Mouse (Mus musculus) stomach, postnatal 0 days (tissue): ENCODE data around the gene Nkrf. TPM values are rescaled to one million over a fixed set of nuclear protein-coding genes. Genes with fewer than 3 reads are reported as not detected.

Experiments used
- ATAC-seq: fragments of 200-750 bp; cut with Nextera tagmentation; 2 replicates; pipeline ENCODE4 v1.8.0; 2017; ENCODE audit not compliant: low FRiP score, low TSS enrichment
- DNase-seq: peaks from one replicate; pipeline ENCODE4 v3.0.0-alpha.2; 2016; ENCODE audit warnings: low spot score
- H3K27ac ChIP-seq: fragments of 300-500 bp; sonication (generic); replicated peaks from 2 replicates; pipeline ENCODE4 v1.5.1; 2014; ENCODE audit warnings: mild to moderate bottlenecking, control low read depth
- H3K27me3 ChIP-seq: fragments of 300-500 bp; sonication (generic); 2 replicates; pipeline ENCODE4 v1.6.1; 2014; ENCODE audit warnings: low read length; ENCODE audit not compliant: control insufficient read depth, insufficient read depth
- H3K36me3 ChIP-seq: fragments of 300-500 bp; sonication (generic); 2 replicates; pipeline ENCODE4 v1.6.1; 2014; ENCODE audit warnings: low read length, mixed read lengths; ENCODE audit not compliant: control insufficient read depth, insufficient read depth
- H3K4me1 ChIP-seq: fragments of 300-500 bp; sonication (generic); replicated peaks from 2 replicates; pipeline ENCODE4 v1.6.1; 2014; ENCODE audit warnings: antibody characterized with exemption; ENCODE audit not compliant: control insufficient read depth, insufficient read depth
- H3K4me2 ChIP-seq: fragments of 300-500 bp; sonication (generic); replicated peaks from 2 replicates; pipeline ENCODE4 v1.6.1; 2014; ENCODE audit warnings: low read depth, mild to moderate bottlenecking, control low read depth, moderate library complexity
- H3K4me3 ChIP-seq: fragments of 300-500 bp; sonication (generic); 2 replicates; pipeline ENCODE4 v1.5.1; 2014; ENCODE audit warnings: low read depth, low read length, control low read depth
- H3K9ac ChIP-seq: fragments of 300-500 bp; sonication (generic); 2 replicates; pipeline ENCODE4 v1.6.1; 2014; ENCODE audit warnings: mild to moderate bottlenecking, low read length, control low read depth, mixed read lengths
- H3K9me3 ChIP-seq: fragments of 300-500 bp; sonication (generic); 2 replicates; pipeline ENCODE4 v1.6.1; 2016; ENCODE audit warnings: low read length; ENCODE audit not compliant: control insufficient read depth
- CTCF ChIP-seq: IDR thresholded peaks from 2 replicates; pipeline ENCODE4 v1.5.1; 2016; ENCODE audit warnings: antibody characterized with exemption, low read depth, mild to moderate bottlenecking, moderate library complexity
- EP300 ChIP-seq: optimal IDR thresholded peaks from 2 replicates; pipeline ENCODE3; 2016; ENCODE audit warnings: antibody characterized with exemption
- WGBS: fragments of 180-500 bp; shearing (Covaris S2); extraction: QIAGEN DNeasy Blood & Tissue Kit; methylation state at CpG from one replicate; pipeline ENCODE4 v1.1.7; 2014; 5-methylcytosine and 5-hydroxymethylcytosine counted together
- polyA plus RNA-seq: library from polyadenylated mRNA; unstranded; fragments of >200 nt; fragmentation: Nextera tagmentation; extraction: Ambion mirVana; gene quantifications from 2 replicates; pipeline ENCODE4 v1.2.1, GENCODE M21; 2015

Nkrf gene
- polyA plus RNA-seq, 1 experiment from 2014 or later = 0.79 TPM

GRCm38 (mm10) chrX:36929694-36930093, 27.0 kb upstream of the Nkrf start:
- Histone ChIP-seq H3K4me1 (no peaks in the 10 kb centered on the region), H3K9ac (no peak overlapping the region), H3K27ac (no peak overlapping the region), H3K27me3 (no peaks in the 10 kb centered on the region), H3K9me3 (no peaks in the 10 kb centered on the region), H3K4me3 (no peak overlapping the region), H3K4me2 (no peak overlapping the region), H3K36me3 (no peaks in the 10 kb centered on the region)
- ATAC-seq (no peak), DNase-seq (no peak)
- 57% methylated on average over 4 of the region's 4 CpGs for WGBS
- TF ChIP-seq EP300 (no peak), CTCF (no peak)

- Histone ChIP-seq H3K4me3 (no peak overlapping the region), H3K36me3 (no peaks in the 10 kb centered on the region), H3K4me1 (no peaks in the 10 kb centered on the region), H3K27ac (no peak overlapping the region), H3K9me3 (no peaks in the 10 kb centered on the region), H3K4me2 (no peak overlapping the region), H3K9ac (no peak overlapping the region), H3K27me3 (no peaks in the 10 kb centered on the region)
- WGBS = 83% methylated on average over 4 of the region's 4 CpGs
- ATAC-seq (no peak), DNase-seq (no peak)
- TF ChIP-seq CTCF (no peak), EP300 (no peak)
These were observed 26.1 kb upstream of the Nkrf start for GRCm38 (mm10) chrX:36928791-36929190.

DNA sequence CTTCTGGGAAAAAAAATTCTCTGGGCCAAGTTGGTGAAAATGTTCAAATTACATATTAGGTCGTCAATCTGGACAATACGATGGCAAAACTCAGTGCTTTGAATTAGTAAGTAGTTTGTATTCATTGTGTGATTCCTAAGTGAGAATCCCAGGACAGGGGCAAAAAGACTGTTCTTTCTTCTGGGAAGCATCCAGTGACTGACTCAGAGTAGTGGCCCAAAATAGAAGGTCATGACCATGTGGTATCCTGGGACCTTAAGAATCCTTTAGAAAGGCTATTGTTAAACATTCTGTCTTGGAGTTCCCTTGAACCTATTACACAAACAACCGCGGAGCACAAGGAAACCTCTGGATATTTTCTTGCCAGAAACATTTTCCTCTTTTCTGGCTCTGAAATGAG, 18.6 kb upstream of the Nkrf start:
- ATAC-seq (no peak), DNase-seq (no peak)
- 79% methylated on average over 4 of the region's 4 CpGs for WGBS
- Histone ChIP-seq H3K9me3 (no peaks in the 10 kb centered on the region), H3K9ac (no peak overlapping the region), H3K4me1 (no peaks in the 10 kb centered on the region), H3K4me2 (no peak overlapping the region), H3K36me3 (no peaks in the 10 kb centered on the region), H3K4me3 (no peak overlapping the region), H3K27ac (no peak overlapping the region), H3K27me3 (no peaks in the 10 kb centered on the region)
- TF ChIP-seq CTCF (no peak), EP300 (no peak)

- no peak overlapping the region for H3K4me2 ChIP-seq
- 46% methylated on average over 1 of the region's 1 CpGs for WGBS
- ATAC-seq = no peak
- H3K27me3 ChIP-seq = no peaks in the 10 kb centered on the region
- H3K9ac ChIP-seq = no peak overlapping the region
- H3K27ac ChIP-seq = no peak overlapping the region
- no peaks in the 10 kb centered on the region for H3K4me1 ChIP-seq
- no peak overlapping the region for H3K4me3 ChIP-seq
- no peaks in the 10 kb centered on the region for H3K9me3 ChIP-seq
- TF ChIP-seq EP300 (no peak), CTCF (no peak)
- no peaks in the 10 kb centered on the region for H3K36me3 ChIP-seq
- DNase-seq = no peak
These were observed 15.1 kb upstream of the Nkrf start for GRCm38 (mm10) chrX:36917749-36918148.

DNA sequence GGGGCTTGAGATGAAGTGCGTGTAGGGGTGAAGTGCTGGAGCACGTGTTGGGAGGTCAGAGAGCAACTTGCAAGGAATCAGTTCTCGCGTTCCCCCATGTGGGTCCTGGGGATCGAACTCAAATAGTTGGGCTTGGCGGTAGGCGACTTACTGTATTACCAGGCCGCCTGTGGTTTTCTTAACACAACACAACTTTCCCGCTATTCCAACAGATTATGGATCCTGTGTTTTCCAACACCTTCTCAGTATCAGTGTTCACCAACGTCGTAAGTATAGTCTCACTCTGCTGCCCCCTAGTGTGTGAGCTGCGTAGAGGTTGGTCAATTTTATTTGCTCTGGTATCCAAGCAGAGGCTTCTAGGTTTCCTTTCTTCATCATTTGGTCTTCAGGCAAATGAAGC, 8.6 kb upstream of the Nkrf start:
- Histone ChIP-seq H3K27ac (no peak overlapping the region), H3K27me3 (no peaks in the 10 kb centered on the region), H3K36me3 (no peaks in the 10 kb centered on the region), H3K4me3 (no peak overlapping the region), H3K9me3 (no peaks in the 10 kb centered on the region), H3K4me2 (no peak overlapping the region), H3K9ac (no peak overlapping the region), H3K4me1 (no peaks in the 10 kb centered on the region)
- ATAC-seq = no peak
- 41% methylated on average over 12 of the region's 12 CpGs for WGBS
- DNase-seq = peak; percentile 55
- peak; percentile 77 for TF ChIP-seq CTCF
- no peak for TF ChIP-seq EP300

DNA sequence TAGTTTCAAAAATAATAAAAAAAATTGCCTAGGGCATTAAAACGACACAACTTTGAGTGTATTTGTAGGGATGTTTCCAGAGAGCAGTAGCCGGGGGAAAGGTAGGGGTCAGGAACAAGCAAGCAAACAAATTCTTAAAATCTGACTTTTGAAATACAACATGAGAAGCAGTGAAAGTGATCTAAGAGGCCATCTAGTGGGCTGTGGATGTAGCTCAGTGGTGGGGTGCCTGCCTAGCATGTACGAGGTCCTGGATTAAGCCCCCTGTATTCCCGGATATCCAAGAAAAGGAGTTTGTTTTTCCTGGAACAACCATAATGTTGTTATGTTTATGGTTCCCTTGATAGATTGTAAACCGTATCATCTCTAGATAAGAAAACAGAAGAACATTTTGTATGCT, 3.8 kb upstream of the Nkrf start:
- H3K4me1 ChIP-seq = no peaks in the 10 kb centered on the region
- H3K9me3 ChIP-seq = no peaks in the 10 kb centered on the region
- no peak overlapping the region for H3K27ac ChIP-seq
- H3K27me3 ChIP-seq = no peaks in the 10 kb centered on the region
- no peak overlapping the region for H3K9ac ChIP-seq
- H3K4me2 ChIP-seq = no peak overlapping the region
- ATAC-seq (no peak), DNase-seq (no peak)
- TF ChIP-seq EP300 (no peak), CTCF (peak; percentile 52)
- H3K36me3 ChIP-seq = no peaks in the 10 kb centered on the region
- WGBS = 29% methylated on average over 5 of the region's 5 CpGs
- no peak overlapping the region for H3K4me3 ChIP-seq
